Mouse (Mus musculus) bone marrow macrophage, adult 2 months (primary cell): ENCODE data around the gene Camkk1.

ENCODE experiments used
- CTCF ChIP-seq: IDR thresholded peaks from 2 replicates; pipeline ENCODE4 v1.5.1; 2012; ENCODE audit warnings: low read depth, mild to moderate bottlenecking, low read length, moderate library complexity
- POLR2A ChIP-seq: IDR thresholded peaks from 2 replicates; pipeline ENCODE4 v1.6.1; 2012; ENCODE audit warnings: mild to moderate bottlenecking, low read depth, low read length, borderline replicate concordance

DNA sequence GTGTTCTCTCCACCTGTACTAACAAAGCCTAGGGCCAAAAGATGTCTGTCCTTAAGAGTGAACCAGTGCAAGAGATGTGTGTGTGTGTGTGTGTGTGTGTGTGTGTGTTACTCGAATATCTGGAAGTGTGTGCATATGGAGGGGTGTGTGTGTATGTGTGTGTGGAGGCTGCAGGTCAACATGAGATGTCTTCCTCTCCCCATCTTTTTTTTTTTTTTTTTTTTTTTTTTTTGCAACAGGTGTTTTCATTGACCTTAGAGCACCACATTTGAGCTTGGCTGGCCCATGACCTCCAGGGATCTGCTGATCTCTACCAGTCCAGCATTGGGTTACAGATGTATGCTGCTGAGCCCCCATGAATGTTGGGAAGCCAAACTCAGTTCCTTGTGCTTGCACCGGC lies 22.0 kb upstream of the Camkk1 start:
- TF ChIP-seq CTCF (no peak), POLR2A (no peak)
